Mouse (Mus musculus): ENCODE data around the gene Gtpbp8. TPM values are rescaled to one million over a fixed set of nuclear protein-coding genes. Genes with fewer than 3 reads are reported as not detected.

The Gtpbp8 gene
- 4.4 and 7.2 TPM in 2 replicates for polyA plus RNA-seq (2012; rRNA removed; ENCODE audit: low replicate concordance)

GRCm38 (mm10) chr16:44745866-44746562 lies at the start of gene Gtpbp8:
Gene Gtpbp8, minus strand, starts transcription at chr16:44746363.

DNA sequence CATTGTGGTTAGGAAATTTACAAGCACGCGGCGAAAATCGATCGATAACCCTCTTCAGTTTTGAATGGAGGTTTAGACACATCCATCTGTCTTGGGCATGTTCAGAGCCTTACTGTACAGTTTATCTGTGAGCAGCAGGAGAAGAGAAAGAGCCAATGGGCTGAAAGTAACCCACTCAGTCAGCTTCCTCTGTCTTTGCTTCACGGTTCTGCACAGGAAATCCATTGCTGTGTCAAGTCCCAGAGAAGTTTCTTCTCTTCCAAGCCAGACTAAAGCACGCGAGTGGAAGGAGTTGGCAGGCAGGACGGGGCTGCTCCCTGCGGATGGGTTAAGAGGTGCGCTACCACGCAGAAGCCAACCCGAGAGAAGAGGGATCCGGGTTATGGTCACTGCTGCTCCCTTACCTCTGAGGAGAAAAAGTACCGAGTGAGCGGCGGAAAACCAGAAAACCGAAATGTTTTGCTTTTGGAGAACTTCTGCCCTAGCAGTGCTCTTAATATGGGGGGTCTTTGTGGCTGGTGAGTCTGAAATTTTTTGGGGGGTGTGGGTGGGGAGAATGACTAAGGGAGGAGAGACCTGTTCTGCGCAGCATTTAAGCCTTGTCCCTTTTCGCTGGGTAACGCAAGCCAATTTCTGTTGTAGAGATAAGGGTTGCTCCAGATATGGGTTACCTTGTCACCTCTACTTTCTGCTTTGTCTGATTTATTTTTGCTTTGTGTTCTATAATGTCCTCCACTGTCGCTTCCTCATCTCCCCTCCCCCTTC lies 19.6 kb upstream of the Gtpbp8 start, which contains the start of gene Cd200r1:
Cd200r1 (plus strand) TSS at position 182 of the 765 bp plus-strand sequence.

GRCm38 (mm10) chr16:44724083-44724787 lies 21.9 kb downstream of the Gtpbp8 start, which contains the start of gene Nepro:
Gene Nepro, plus strand, starts transcription at chr16:44724301.

Other genes with a start within 250 kb of the Gtpbp8 start
- 2.3 and 4.4 TPM in 2 replicates for gene Boc, start 187.5 kb downstream of the Gtpbp8 start, polyA plus RNA-seq (2012; rRNA removed; ENCODE audit: low replicate concordance)
- gene Nepro, start 22.1 kb downstream of the Gtpbp8 start, polyA plus RNA-seq (2012; rRNA removed; ENCODE audit: low replicate concordance): 1.9 and 2.0 TPM in 2 replicates
- 0.15 and 0.25 TPM in 2 replicates for gene Cd200r1, start 19.4 kb upstream of the Gtpbp8 start, polyA plus RNA-seq (2012; rRNA removed; ENCODE audit: low replicate concordance)
- 0.49 and 1.3 TPM in 2 replicates for gene Cd200r4, start 65.4 kb upstream of the Gtpbp8 start, polyA plus RNA-seq (2012; rRNA removed; ENCODE audit: low replicate concordance)
- 0.57 TPM in 1 of 2 replicates, not detected in the other for gene Cd200r2, start 120.7 kb upstream of the Gtpbp8 start, polyA plus RNA-seq (2012; rRNA removed; ENCODE audit: low replicate concordance)
- gene Cd200r3, start 197.3 kb upstream of the Gtpbp8 start, polyA plus RNA-seq (2012; rRNA removed; ENCODE audit: low replicate concordance): not detected in 2 replicates